Mouse (Mus musculus) adipose tissue, adult 10 weeks (tissue): ENCODE measurements around the gene Lrrtm1. TPM values are rescaled to one million over a fixed set of nuclear protein-coding genes. Genes with fewer than 3 reads are reported as not detected.

Source experiments
- polyA plus RNA-seq: library from polyadenylated mRNA; stranded (reverse); fragments of 350-450 nt; fragmentation: Illumina TruSeq; extraction: RNeasy Lipid Tissue Mini Kit (QIAGEN cat#74804); gene quantifications from one replicate; pipeline ENCODE4 v1.2.3, GENCODE M21; 2014; ENCODE audit warnings: low read depth, low replicate concordance

Lrrtm1 gene
- polyA plus RNA-seq = 0.84 TPM

GRCm38 (mm10) chr6:77242601-77243406 is at the start of gene Lrrtm1:
TSS of gene Lrrtm1 (plus strand) at chr6:77242689.

